In genomic region chr11:120548214-120548613, GRCm38 (mm10) we compare ENCODE assay signal across 10 mouse cellular contexts. TPM values are rescaled to one million over a fixed set of nuclear protein-coding genes. Genes with fewer than 3 reads are reported as not detected.
A peak's percentile ranks its signal among the peaks of the same experiment; 100 is the strongest.
DNase-seq lines count a peak whose midpoint lies in the region; ATAC-seq and TF ChIP-seq lines count a peak whose summit lies in the region.
"Had no signal": no experiment of that assay in that cellular context is flagged by ENCODE, and none has a peak within 500 bp of the region (broad histone marks: within the 10 kb centered on the region; RNA-seq: fewer than 3 reads in every experiment).

No protein-coding gene starts in this region.

- no peaks in the 10 kb centered on the region for H3K9me3 ChIP-seq in heart, embryonic 11.5 days (replicated peaks; ENCODE audit: control insufficient read depth, low read length)
- no peaks in the 10 kb centered on the region for H3K9me3 ChIP-seq in hindbrain, embryonic 11.5 days (ENCODE audit: control insufficient read depth, low read length)

- peak overlapping the region; percentile 95 for H3K4me3 ChIP-seq in heart, embryonic 11.5 days (ENCODE audit: low read depth, low read length)
- peak overlapping the region; percentile 75 for H3K4me3 ChIP-seq in bone marrow macrophage, adult 2 months (ENCODE audit: insufficient read depth, low read length)
- peak overlapping the region; percentile 99 for H3K4me3 ChIP-seq in hindbrain, embryonic 11.5 days (ENCODE audit: low read depth, low read length)
- peak overlapping the region; percentile 69 for H3K4me3 ChIP-seq in macrophage (ENCODE audit: inconsistent target)

- peaks cover 44% of the 10 kb centered on the region for H3K79me2 ChIP-seq in macrophage (ENCODE audit: inconsistent target)

- no peak for TF ChIP-seq CTCF in bone marrow macrophage, adult 2 months (IDR thresholded peaks at IDR 0.05; ENCODE audit: low read depth, low read length)

- DNase-seq in heart, adult 8-10 months (ENCODE audit: low spot score), result no peak
- no peak for DNase-seq in hindbrain, embryonic 11.5 days (ENCODE audit: low spot score)
- no peak for DNase-seq in left cerebral cortex, adult 11 months (ENCODE audit: low spot score)
- DNase-seq in urinary bladder, postnatal 36 days (ENCODE audit: low spot score in 2 of 2), result no peak
- no peak for DNase-seq in lung, adult 18-20 months
- DNase-seq: adrenal gland, postnatal 25 days had no signal

- H3K27ac ChIP-seq in heart, embryonic 11.5 days (ENCODE audit: low read depth, low read length), result 0 out of 2 replicates have a peak overlapping the region, but pooled peaks have one; percentile 7
- H3K27ac ChIP-seq in bone marrow macrophage, adult 2 months (ENCODE audit: insufficient read depth, low read depth, low read length), result peak overlapping the region; percentile 80
- no peak overlapping the region for H3K27ac ChIP-seq in hindbrain, embryonic 11.5 days (ENCODE audit: low read depth, low read length)
- H3K27ac ChIP-seq in macrophage, result peak overlapping the region; percentile 83

- no peak for TF ChIP-seq POLR2A in bone marrow macrophage, adult 2 months (IDR thresholded peaks at IDR 0.05; ENCODE audit: borderline replicate concordance, low read depth, low read length)

- H3K36me3 ChIP-seq in heart, embryonic 11.5 days (ENCODE audit: control insufficient read depth, insufficient read depth, low read length), result peaks cover 6% of the 10 kb centered on the region
- H3K36me3 ChIP-seq in hindbrain, embryonic 11.5 days (ENCODE audit: control insufficient read depth, insufficient read depth, low read length), result 0 out of 2 replicates have a peak, but pooled peaks cover 5% of the 10 kb centered on the region
- peaks cover 19% of the 10 kb centered on the region for H3K36me3 ChIP-seq in macrophage (ENCODE audit: inconsistent target)

- H3K4me2 ChIP-seq in heart, embryonic 11.5 days, result peak overlapping the region; percentile 97
- peak overlapping the region; percentile 59 for H3K4me2 ChIP-seq in hindbrain, embryonic 11.5 days (replicated peaks; ENCODE audit: low read depth, low read length)

- no peaks in the 10 kb centered on the region for H3K27me3 ChIP-seq in heart, embryonic 11.5 days (ENCODE audit: control insufficient read depth, insufficient read depth, low read length)
- H3K27me3 ChIP-seq in hindbrain, embryonic 11.5 days (ENCODE audit: control insufficient read depth, insufficient read depth, low read length), result no peaks in the 10 kb centered on the region

- H3K4me1 ChIP-seq in heart, embryonic 11.5 days (ENCODE audit: control insufficient read depth, insufficient read depth, low read length), result peaks cover 21% of the 10 kb centered on the region
- peaks cover 20% of the 10 kb centered on the region for H3K4me1 ChIP-seq in bone marrow macrophage, adult 2 months (ENCODE audit: control insufficient read depth, insufficient read depth, low read length)
- peaks cover 10% of the 10 kb centered on the region for H3K4me1 ChIP-seq in hindbrain, embryonic 11.5 days (replicated peaks; ENCODE audit: control insufficient read depth, insufficient read depth, low read length)

- ATAC-seq in heart, embryonic 11.5 days (replicated peaks; ENCODE audit: insufficient number of reproducible peaks, low FRiP score, low TSS enrichment), result no peak
- ATAC-seq in hindbrain, embryonic 11.5 days (ENCODE audit: low FRiP score), result no peak

- WGBS in heart, embryonic 11.5 days (ENCODE audit: insufficient replicate concordance), result 85% methylated on average over 3 of the region's 3 CpGs
- 85% methylated on average over 3 of the region's 3 CpGs for WGBS in hindbrain, embryonic 11.5 days
- 88% methylated on average over 3 of the region's 3 CpGs for WGBS in macrophage (ENCODE audit: missing documents)

- H3K9ac ChIP-seq in heart, embryonic 11.5 days (ENCODE audit: low read depth, low read length), result peak overlapping the region; percentile 99
- no peak overlapping the region for H3K9ac ChIP-seq in hindbrain, embryonic 11.5 days (ENCODE audit: low read depth, low read length)

RNA-seq across cellular contexts. Expression of gene Mcrip1, which starts 1.3 kb away (rescaled TPM):
- polyA plus RNA-seq in heart, embryonic 11.5 days (2014; fragmentation: Nextera tagmentation; extraction: Ambion mirVana), result 157 and 168 TPM in 2 replicates
- 10 to 100 TPM; 37.5 to 41.0 (median 38.5) TPM for total RNA-seq in heart, adult 8-10 months (2022)
- polyA plus RNA-seq in bone marrow macrophage, adult 2 months (2012; ENCODE audit: insufficient read depth, insufficient read length, missing spikeins), result 63.5 and 64.0 TPM in 2 replicates
- 245 and 256 TPM in 2 replicates for polyA plus RNA-seq in hindbrain, embryonic 11.5 days (2014; fragmentation: Nextera tagmentation; extraction: Ambion mirVana)
- total RNA-seq in macrophage (2018; cell fraction: chromatin; rRNA removed), result 10 to 100 TPM in 25 of 26 experiments, 1 to 10 TPM in 1; 7.3 to 29.2 (median 19.9) TPM
- 10 to 100 TPM; 42.4 to 81.4 (median 58.1) TPM for total RNA-seq in macrophage (2018; cell fraction: cytosol; rRNA removed)
- total RNA-seq in macrophage (2018; cell fraction: nucleus; rRNA removed), result 10 to 100 TPM; 22.8 to 50.9 (median 31.9) TPM
- 36.9 to 60.9 TPM (median 57.7 TPM) in 3 replicates for polyA plus RNA-seq in macrophage (2018)

RNA-seq across cellular contexts. Expression of gene Ppp1r27, which starts 2.7 kb away (rescaled TPM):
- polyA plus RNA-seq in heart, embryonic 11.5 days (2014; fragmentation: Nextera tagmentation; extraction: Ambion mirVana), result not detected in 2 replicates
- under 1 TPM in 1 of 4 experiments, not detected in 3; 0.34 TPM for total RNA-seq in heart, adult 8-10 months (2022)
- not detected in 2 replicates for polyA plus RNA-seq in bone marrow macrophage, adult 2 months (2012; ENCODE audit: insufficient read depth, insufficient read length, missing spikeins)
- not detected in 2 replicates for polyA plus RNA-seq in hindbrain, embryonic 11.5 days (2014; fragmentation: Nextera tagmentation; extraction: Ambion mirVana)
- not detected for total RNA-seq in macrophage (2018; cell fraction: chromatin; rRNA removed)
- under 1 TPM in 1 of 26 experiments, not detected in 25; 0.33 TPM for total RNA-seq in macrophage (2018; cell fraction: cytosol; rRNA removed)
- total RNA-seq in macrophage (2018; cell fraction: nucleus; rRNA removed), result not detected
- polyA plus RNA-seq in macrophage (2018), result not detected in 3 replicates
- polyA plus RNA-seq: liver, adult 2 months had no signal

RNA-seq across cellular contexts. Expression of gene Gcgr, which starts 17.7 kb away (rescaled TPM):
- 1.5 and 1.8 TPM in 2 replicates for polyA plus RNA-seq in heart, embryonic 11.5 days (2014; fragmentation: Nextera tagmentation; extraction: Ambion mirVana)
- 1 to 10 TPM in 1 of 4 experiments, under 1 TPM in 3; 0.69 to 1.0 (median 0.78) TPM for total RNA-seq in heart, adult 8-10 months (2022)
- not detected in 2 replicates for polyA plus RNA-seq in bone marrow macrophage, adult 2 months (2012; ENCODE audit: insufficient read depth, insufficient read length, missing spikeins)
- polyA plus RNA-seq in hindbrain, embryonic 11.5 days (2014; fragmentation: Nextera tagmentation; extraction: Ambion mirVana), result 0.31 and 0.56 TPM in 2 replicates
- total RNA-seq in macrophage (2018; cell fraction: chromatin; rRNA removed), result under 1 TPM in 1 of 26 experiments, not detected in 25; 0.38 TPM
- under 1 TPM in 1 of 26 experiments, not detected in 25; 0.09 TPM for total RNA-seq in macrophage (2018; cell fraction: cytosol; rRNA removed)
- not detected for total RNA-seq in macrophage (2018; cell fraction: nucleus; rRNA removed)
- 0.09 TPM in 1 of 3 replicates, not detected in the others for polyA plus RNA-seq in macrophage (2018)

RNA-seq across cellular contexts. Expression of gene P4hb, which starts 24.8 kb away (rescaled TPM):
- polyA plus RNA-seq in heart, embryonic 11.5 days (2014; fragmentation: Nextera tagmentation; extraction: Ambion mirVana), result 506 and 569 TPM in 2 replicates
- total RNA-seq in heart, adult 8-10 months (2022), result 100 to 1,000 TPM; 217 to 256 (median 229) TPM
- 292 and 334 TPM in 2 replicates for polyA plus RNA-seq in bone marrow macrophage, adult 2 months (2012; ENCODE audit: insufficient read depth, insufficient read length, missing spikeins)
- 504 and 527 TPM in 2 replicates for polyA plus RNA-seq in hindbrain, embryonic 11.5 days (2014; fragmentation: Nextera tagmentation; extraction: Ambion mirVana)
- total RNA-seq in macrophage (2018; cell fraction: chromatin; rRNA removed), result 100 to 1,000 TPM in 1 of 26 experiments, 10 to 100 TPM in 25; 12.4 to 109 (median 29.4) TPM
- total RNA-seq in macrophage (2018; cell fraction: cytosol; rRNA removed), result 100 to 1,000 TPM; 202 to 385 (median 291) TPM
- total RNA-seq in macrophage (2018; cell fraction: nucleus; rRNA removed), result 100 to 1,000 TPM in 25 of 26 experiments, 10 to 100 TPM in 1; 71.0 to 409 (median 244) TPM
- 294 to 442 TPM (median 388 TPM) in 3 replicates for polyA plus RNA-seq in macrophage (2018)

RNA-seq across cellular contexts. Expression of gene Arhgdia, which starts 33.2 kb away (rescaled TPM):
- 468 and 477 TPM in 2 replicates for polyA plus RNA-seq in heart, embryonic 11.5 days (2014; fragmentation: Nextera tagmentation; extraction: Ambion mirVana)
- 100 to 1,000 TPM; 130 to 152 (median 141) TPM for total RNA-seq in heart, adult 8-10 months (2022)
- 628 and 760 TPM in 2 replicates for polyA plus RNA-seq in bone marrow macrophage, adult 2 months (2012; ENCODE audit: insufficient read depth, insufficient read length, missing spikeins)
- 576 and 591 TPM in 2 replicates for polyA plus RNA-seq in hindbrain, embryonic 11.5 days (2014; fragmentation: Nextera tagmentation; extraction: Ambion mirVana)
- total RNA-seq in macrophage (2018; cell fraction: chromatin; rRNA removed), result 100 to 1,000 TPM in 8 of 26 experiments, 10 to 100 TPM in 18; 55.0 to 130 (median 89.0) TPM
- 100 to 1,000 TPM; 680 to 898 (median 773) TPM for total RNA-seq in macrophage (2018; cell fraction: cytosol; rRNA removed)
- 100 to 1,000 TPM; 152 to 391 (median 260) TPM for total RNA-seq in macrophage (2018; cell fraction: nucleus; rRNA removed)
- 662 to 966 TPM (median 875 TPM) in 3 replicates for polyA plus RNA-seq in macrophage (2018)
